Mouse (Mus musculus): ENCODE measurements at regions not wholly inside any gene's neighbourhood (a gene's known extent, or its start where the extent isn't known, plus 50 kb on each side); places are given as distances from the start of the nearest gene placed in this dataset.
"Not testable (repeated sequence)": the region's sequence is repeated elsewhere in the genome, so short reads cannot be mapped to it uniquely, and the experiment has no call there.

DNA sequence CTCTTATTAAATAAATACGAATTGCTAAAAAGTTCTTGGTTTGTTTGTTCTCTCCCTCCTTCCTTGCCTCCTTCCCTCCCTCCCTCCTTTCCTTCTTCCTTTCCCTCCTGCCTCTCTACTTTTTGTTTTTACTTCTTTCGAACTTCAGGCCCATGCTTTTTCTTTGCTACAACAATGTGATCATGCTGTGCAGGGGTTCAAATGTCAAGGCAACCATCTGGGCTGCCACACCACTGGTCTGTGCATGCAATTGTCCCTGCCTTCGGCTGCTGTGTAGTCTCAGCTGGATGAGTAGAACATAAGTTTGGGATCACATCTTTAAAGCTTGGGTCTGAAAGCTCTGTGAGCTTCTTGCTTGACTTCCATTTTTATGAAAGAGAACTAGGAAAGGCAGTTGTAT lies 189.1 kb upstream of the P2ry1 start:
- Histone ChIP-seq H3K9me3 (no peaks in the 10 kb centered on the region), H3K9ac (replicated peaks) (no peak overlapping the region), H3K27me3 (no peaks in the 10 kb centered on the region), H3K4me1 (replicated peaks) (no peaks in the 10 kb centered on the region), H3K27ac (no peak overlapping the region), H3K4me2 (replicated peaks) (no peak overlapping the region), H3K36me3 (no peaks in the 10 kb centered on the region), H3K4me3 (replicated peaks) (no peak overlapping the region)
- 38% methylated on average over 3 of the region's 3 CpGs for WGBS
- no peak for ATAC-seq

GRCm38 (mm10) chr3:60819684-60820281 lies 182.8 kb upstream of the P2ry1 start:
- no peaks in the 10 kb centered on the region for H3K27me3 ChIP-seq
- H3K9ac ChIP-seq (replicated peaks) = no peak overlapping the region
- no peaks in the 10 kb centered on the region for H3K4me1 ChIP-seq (replicated peaks)
- 77% methylated on average over 4 of the region's 4 CpGs for WGBS
- H3K9me3 ChIP-seq = no peaks in the 10 kb centered on the region
- no peaks in the 10 kb centered on the region for H3K36me3 ChIP-seq
- no peak overlapping the region for H3K4me2 ChIP-seq (replicated peaks)
- no peak overlapping the region for H3K27ac ChIP-seq
- H3K4me3 ChIP-seq (replicated peaks) = no peak overlapping the region
- no peak for ATAC-seq

GRCm38 (mm10) chr3:60821463-60821862 lies 181.1 kb upstream of the P2ry1 start:
- Histone ChIP-seq H3K4me2 (replicated peaks) (no peak overlapping the region), H3K9me3 (no peaks in the 10 kb centered on the region), H3K4me1 (replicated peaks) (no peaks in the 10 kb centered on the region), H3K27me3 (no peaks in the 10 kb centered on the region), H3K4me3 (replicated peaks) (no peak overlapping the region), H3K9ac (replicated peaks) (no peak overlapping the region), H3K36me3 (no peaks in the 10 kb centered on the region), H3K27ac (no peak overlapping the region)
- ATAC-seq = no peak

DNA sequence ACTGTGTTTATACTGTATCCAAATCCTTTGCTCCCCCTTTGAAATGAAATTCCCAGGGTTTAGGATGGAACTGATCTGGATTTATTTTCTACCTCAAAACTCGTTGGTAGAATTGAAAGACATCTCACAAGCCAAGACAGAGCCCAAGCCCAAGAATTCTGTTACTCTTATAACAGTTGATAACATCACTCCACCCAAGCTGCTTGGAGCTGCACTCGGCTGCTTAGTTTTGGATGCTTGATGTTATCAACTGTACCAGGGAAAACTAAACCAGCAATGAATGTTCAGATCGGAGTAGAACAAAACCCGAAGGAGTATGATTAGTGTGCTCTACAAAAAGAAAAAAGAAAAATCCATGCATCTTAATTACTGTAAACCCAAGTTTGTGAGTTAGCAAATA lies 175.8 kb upstream of the P2ry1 start:
- no peaks in the 10 kb centered on the region for H3K9me3 ChIP-seq
- H3K27me3 ChIP-seq = no peaks in the 10 kb centered on the region
- 88% methylated on average over 4 of the region's 4 CpGs for WGBS
- H3K4me3 ChIP-seq (replicated peaks) = no peak overlapping the region
- H3K4me1 ChIP-seq (replicated peaks) = no peaks in the 10 kb centered on the region
- no peaks in the 10 kb centered on the region for H3K36me3 ChIP-seq
- no peak overlapping the region for H3K27ac ChIP-seq
- ATAC-seq = no peak
- no peak overlapping the region for H3K4me2 ChIP-seq (replicated peaks)
- H3K9ac ChIP-seq (replicated peaks) = no peak overlapping the region

GRCm38 (mm10) chr3:60832385-60832784 lies 170.2 kb upstream of the P2ry1 start:
- no peaks in the 10 kb centered on the region for H3K27me3 ChIP-seq
- 90% methylated on average over 4 of the region's 4 CpGs for WGBS
- H3K36me3 ChIP-seq = no peaks in the 10 kb centered on the region
- no peak overlapping the region for H3K9ac ChIP-seq (replicated peaks)
- H3K9me3 ChIP-seq = no peaks in the 10 kb centered on the region
- no peak for ATAC-seq
- no peak overlapping the region for H3K4me2 ChIP-seq (replicated peaks)
- no peaks in the 10 kb centered on the region for H3K4me1 ChIP-seq (replicated peaks)
- H3K4me3 ChIP-seq (replicated peaks) = no peak overlapping the region
- H3K27ac ChIP-seq = no peak overlapping the region

DNA sequence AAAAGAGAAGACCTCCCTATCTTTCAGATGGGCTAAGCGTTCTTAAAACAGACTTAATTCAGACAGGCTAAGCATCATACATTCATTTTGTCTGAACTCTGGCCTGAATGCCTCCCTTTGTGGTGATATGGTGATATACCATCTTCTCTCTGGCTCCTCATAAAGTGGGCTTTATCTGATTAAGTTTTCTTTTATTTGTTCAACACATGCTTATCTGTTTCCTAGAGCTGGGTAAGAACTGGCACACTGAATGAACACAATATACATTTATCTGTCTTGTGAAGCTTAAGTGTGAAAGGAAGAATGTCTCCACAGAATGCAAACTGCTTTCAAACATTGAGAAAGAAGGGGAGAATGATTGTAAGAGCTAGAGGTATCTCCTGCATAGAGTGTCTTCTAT lies 160.7 kb upstream of the P2ry1 start:
- H3K9ac ChIP-seq (replicated peaks) = no peak overlapping the region
- H3K36me3 ChIP-seq = no peaks in the 10 kb centered on the region
- no peak for ATAC-seq
- no peaks in the 10 kb centered on the region for H3K4me1 ChIP-seq (replicated peaks)
- H3K9me3 ChIP-seq = no peaks in the 10 kb centered on the region
- H3K27me3 ChIP-seq = no peaks in the 10 kb centered on the region
- WGBS = 91% methylated on average over 1 of the region's 1 CpGs
- no peak overlapping the region for H3K4me2 ChIP-seq (replicated peaks)
- H3K27ac ChIP-seq = no peak overlapping the region
- H3K4me3 ChIP-seq (replicated peaks) = no peak overlapping the region

DNA sequence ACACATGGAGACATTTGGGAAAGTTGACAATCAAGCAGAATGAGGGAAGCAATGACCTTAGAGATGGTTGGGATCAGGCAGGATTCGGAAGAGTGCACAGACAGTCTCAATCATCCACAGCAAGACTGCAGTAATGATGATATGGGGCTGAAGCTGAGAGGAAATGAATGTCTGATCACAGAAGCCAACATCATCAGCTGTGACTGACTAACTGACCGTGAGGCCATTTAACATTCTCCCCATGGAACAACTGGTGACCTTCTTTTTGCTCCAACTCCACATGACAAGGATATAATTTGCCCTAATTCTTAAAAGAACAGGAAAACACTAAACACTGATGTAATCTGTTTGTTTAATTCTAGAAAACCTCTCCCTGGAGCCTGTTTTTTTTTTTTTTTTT lies 157.3 kb upstream of the P2ry1 start:
- H3K9ac ChIP-seq (replicated peaks) = no peak overlapping the region
- H3K9me3 ChIP-seq = no peaks in the 10 kb centered on the region
- H3K4me2 ChIP-seq (replicated peaks) = no peak overlapping the region
- no peaks in the 10 kb centered on the region for H3K4me1 ChIP-seq (replicated peaks)
- no peaks in the 10 kb centered on the region for H3K27me3 ChIP-seq
- no peak overlapping the region for H3K27ac ChIP-seq
- ATAC-seq = no peak
- no peaks in the 10 kb centered on the region for H3K36me3 ChIP-seq
- WGBS = 83% methylated on average over 2 of the region's 2 CpGs
- H3K4me3 ChIP-seq (replicated peaks) = no peak overlapping the region

DNA sequence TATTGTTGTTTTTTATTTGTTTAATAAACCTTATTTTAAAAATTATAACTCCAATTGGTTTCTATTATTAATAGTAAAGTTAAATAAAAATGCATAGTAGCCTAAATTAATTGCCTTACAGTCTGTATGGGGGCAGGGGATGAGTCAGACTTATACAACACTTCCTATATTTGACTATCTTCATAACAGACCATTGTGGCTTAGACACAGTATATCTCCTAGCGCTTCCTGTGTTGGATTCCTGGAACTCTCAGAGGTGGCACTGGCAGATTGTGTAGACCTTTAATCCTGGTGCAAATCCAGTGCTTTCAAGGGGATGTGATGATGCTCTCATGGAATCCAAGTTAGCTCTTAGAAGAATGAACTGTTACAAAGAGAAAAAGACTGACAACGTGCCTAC lies 154.2 kb upstream of the P2ry1 start:
- Histone ChIP-seq H3K4me1 (replicated peaks) (no peaks in the 10 kb centered on the region), H3K4me3 (replicated peaks) (no peak overlapping the region), H3K27me3 (no peaks in the 10 kb centered on the region), H3K4me2 (replicated peaks) (no peak overlapping the region), H3K36me3 (no peaks in the 10 kb centered on the region), H3K27ac (no peak overlapping the region), H3K9ac (replicated peaks) (no peak overlapping the region), H3K9me3 (no peaks in the 10 kb centered on the region)
- 94% methylated on average over 2 of the region's 2 CpGs for WGBS
- no peak for ATAC-seq

GRCm38 (mm10) chr3:60853773-60854172 lies 148.8 kb upstream of the P2ry1 start:
- Histone ChIP-seq H3K27ac (no peak overlapping the region), H3K9me3 (no peaks in the 10 kb centered on the region), H3K36me3 (no peaks in the 10 kb centered on the region), H3K4me2 (replicated peaks) (no peak overlapping the region), H3K27me3 (no peaks in the 10 kb centered on the region), H3K4me1 (replicated peaks) (0 out of 2 replicates have a peak, but pooled peaks cover 3% of the 10 kb centered on the region), H3K4me3 (replicated peaks) (no peak overlapping the region), H3K9ac (replicated peaks) (no peak overlapping the region)
- no peak for ATAC-seq
- WGBS = 45% methylated on average over 5 of the region's 5 CpGs

DNA sequence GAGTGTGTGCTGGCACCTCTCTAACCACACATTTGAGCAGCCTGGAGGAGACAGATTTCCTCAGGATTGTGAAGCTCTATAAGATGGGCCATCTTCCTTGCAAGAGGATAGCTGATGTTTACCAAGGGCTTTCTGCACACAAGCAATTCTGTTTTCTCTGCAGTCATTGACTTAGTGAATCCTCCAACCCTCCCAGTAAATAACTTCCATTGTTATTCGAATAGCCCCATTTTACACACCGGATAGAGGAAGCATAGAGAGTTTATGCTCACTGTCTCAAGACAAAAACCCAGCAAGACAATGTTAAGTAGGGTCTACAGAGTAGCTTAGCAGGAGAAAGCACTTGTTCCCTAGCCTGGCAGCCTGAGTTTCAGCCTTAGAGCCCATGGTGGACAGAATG lies 146.9 kb upstream of the P2ry1 start:
- no peaks in the 10 kb centered on the region for H3K36me3 ChIP-seq
- no peak overlapping the region for H3K27ac ChIP-seq
- H3K9ac ChIP-seq (replicated peaks) = no peak overlapping the region
- H3K4me2 ChIP-seq (replicated peaks) = no peak overlapping the region
- 0 out of 2 replicates have a peak, but pooled peaks cover 3% of the 10 kb centered on the region for H3K4me1 ChIP-seq (replicated peaks)
- no peaks in the 10 kb centered on the region for H3K27me3 ChIP-seq
- no peak for ATAC-seq
- H3K4me3 ChIP-seq (replicated peaks) = no peak overlapping the region
- WGBS = 50% methylated on average over 2 of the region's 2 CpGs
- no peaks in the 10 kb centered on the region for H3K9me3 ChIP-seq

DNA sequence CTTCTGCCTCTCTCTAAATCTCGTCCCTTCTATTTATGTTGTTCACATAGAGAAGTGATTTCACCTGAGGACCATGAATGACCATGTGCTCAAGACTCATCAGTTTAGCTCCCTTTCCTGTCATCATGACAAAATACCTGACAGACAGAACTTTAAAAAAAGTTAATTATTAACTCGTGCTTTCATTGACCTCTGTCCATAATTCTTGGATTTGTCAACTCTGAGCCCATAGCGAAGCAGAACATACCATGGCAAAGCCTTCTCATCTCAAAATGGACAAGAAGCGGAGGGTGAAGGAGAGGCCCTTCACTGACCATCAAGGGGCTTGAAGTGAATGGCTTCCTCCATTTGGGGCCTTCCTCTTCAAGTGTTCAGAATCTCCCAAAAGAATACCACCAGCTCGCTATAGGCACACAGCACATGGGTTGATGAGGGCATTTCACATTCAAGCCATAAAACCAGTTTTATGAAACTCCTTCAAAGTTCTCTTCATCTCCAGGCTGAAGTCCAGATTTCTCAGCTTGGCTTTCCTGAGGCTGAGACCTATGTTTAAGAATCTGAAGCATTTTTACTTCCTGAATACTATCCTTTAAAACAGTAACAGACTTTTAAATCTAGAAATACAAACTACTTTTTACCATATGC lies 144.0 kb upstream of the P2ry1 start:
- H3K27me3 ChIP-seq = no peaks in the 10 kb centered on the region
- no peak overlapping the region for H3K27ac ChIP-seq
- H3K9me3 ChIP-seq = no peaks in the 10 kb centered on the region
- no peak overlapping the region for H3K9ac ChIP-seq (replicated peaks)
- no peak overlapping the region for H3K4me3 ChIP-seq (replicated peaks)
- no peak for ATAC-seq
- WGBS = 89% methylated on average over 5 of the region's 5 CpGs
- no peaks in the 10 kb centered on the region for H3K36me3 ChIP-seq
- 0 out of 2 replicates have a peak, but pooled peaks cover 3% of the 10 kb centered on the region for H3K4me1 ChIP-seq (replicated peaks)
- H3K4me2 ChIP-seq (replicated peaks) = no peak overlapping the region

- no peak for ATAC-seq
- Histone ChIP-seq H3K36me3 (no peaks in the 10 kb centered on the region), H3K4me1 (replicated peaks) (no peaks in the 10 kb centered on the region), H3K4me2 (replicated peaks) (no peak overlapping the region), H3K9me3 (no peaks in the 10 kb centered on the region), H3K27me3 (no peaks in the 10 kb centered on the region), H3K27ac (no peak overlapping the region), H3K9ac (replicated peaks) (no peak overlapping the region), H3K4me3 (replicated peaks) (no peak overlapping the region)
- WGBS = 87% methylated on average over 3 of the region's 3 CpGs
Observed at GRCm38 (mm10) chr3:60859119-60859515, 143.5 kb upstream of the P2ry1 start.

- ATAC-seq; H3K4me2 ChIP-seq (replicated peaks); H3K4me3 ChIP-seq (replicated peaks); H3K27ac ChIP-seq; H3K36me3 ChIP-seq; H3K4me1 ChIP-seq (replicated peaks); H3K27me3 ChIP-seq; H3K9me3 ChIP-seq; H3K9ac ChIP-seq (replicated peaks): not testable (repeated sequence)
- WGBS = 95% methylated on average over 11 of the region's 11 CpGs
Observed at GRCm38 (mm10) chr3:60876858-60877257, 125.7 kb upstream of the P2ry1 start.

All from midbrain, embryonic 13.5 days (tissue).